Mouse (Mus musculus) A20 (cell line): Measurements from ENCODE around the gene Paqr7.
"Not testable (repeated sequence)": the region's sequence is repeated elsewhere in the genome, so short reads cannot be mapped to it uniquely, and the experiment has no call there.

Experiments
- DNase-seq: peaks from one replicate; pipeline ENCODE4 v3.0.0-alpha.2; 2011; ENCODE audit warnings: low read depth, low spot score

Paqr7 gene

GRCm38 (mm10) chr4:134498983-134499382, 2.5 kb downstream of the Paqr7 start:
- not testable (repeated sequence) for DNase-seq

GRCm38 (mm10) chr4:134501095-134501494, 4.6 kb downstream of the Paqr7 start:
- no peak for DNase-seq

DNA sequence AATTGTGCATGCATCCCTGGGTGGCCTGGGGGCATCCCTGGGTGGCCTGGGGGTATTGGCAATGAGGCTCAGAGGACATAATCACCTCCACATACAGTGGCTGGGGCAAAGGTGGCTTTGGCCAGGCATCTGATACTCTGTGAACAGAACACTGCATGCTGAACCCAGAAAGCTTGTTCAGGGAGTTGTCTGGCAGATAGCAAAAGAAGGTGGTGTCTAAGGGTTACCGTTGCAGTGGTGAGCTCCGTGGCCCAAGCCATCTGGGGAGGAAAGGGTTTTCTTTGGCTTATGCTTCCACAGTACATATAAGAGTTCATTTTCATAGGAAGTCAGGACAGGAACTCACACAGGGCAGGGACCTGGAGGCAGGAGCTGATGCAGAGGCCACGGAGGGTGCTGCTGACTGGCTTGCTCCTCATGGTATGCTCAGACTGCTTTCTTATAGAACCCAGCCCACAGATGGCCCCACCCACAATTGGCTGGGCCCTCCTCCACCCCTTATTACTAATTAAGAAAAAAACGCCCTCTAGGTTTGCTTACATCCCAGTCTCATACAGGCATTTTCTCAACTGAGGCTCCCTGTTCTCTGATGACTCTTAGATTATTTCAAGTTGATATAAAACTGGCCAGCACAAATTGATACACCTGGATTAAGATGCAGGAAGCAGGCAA, 7.3 kb downstream of the Paqr7 start:
- no peak for DNase-seq

DNA sequence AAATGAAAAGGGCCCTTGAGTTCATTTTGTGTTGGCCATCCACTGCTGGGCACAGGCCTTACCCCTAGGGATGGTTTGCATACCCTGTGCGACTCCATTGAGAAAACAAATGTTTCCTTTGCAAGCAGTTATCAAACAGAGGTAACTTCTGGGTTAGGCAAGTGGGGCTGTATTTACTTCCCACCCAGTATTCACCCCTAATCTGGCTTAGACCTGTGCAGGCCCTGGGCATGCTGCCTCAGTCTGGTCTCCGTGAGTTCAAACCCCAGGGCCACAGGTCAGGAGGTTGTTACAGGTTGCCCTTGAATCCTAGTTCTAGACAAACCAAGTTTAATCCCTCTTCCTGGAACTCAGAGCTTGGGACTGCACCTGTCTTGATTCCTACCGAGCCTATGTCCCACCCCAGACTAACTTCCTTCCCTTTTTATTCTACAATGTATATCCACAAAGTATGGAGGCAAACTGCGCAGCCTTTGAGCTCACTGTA, 8.8 kb downstream of the Paqr7 start:
- no peak for DNase-seq

DNA sequence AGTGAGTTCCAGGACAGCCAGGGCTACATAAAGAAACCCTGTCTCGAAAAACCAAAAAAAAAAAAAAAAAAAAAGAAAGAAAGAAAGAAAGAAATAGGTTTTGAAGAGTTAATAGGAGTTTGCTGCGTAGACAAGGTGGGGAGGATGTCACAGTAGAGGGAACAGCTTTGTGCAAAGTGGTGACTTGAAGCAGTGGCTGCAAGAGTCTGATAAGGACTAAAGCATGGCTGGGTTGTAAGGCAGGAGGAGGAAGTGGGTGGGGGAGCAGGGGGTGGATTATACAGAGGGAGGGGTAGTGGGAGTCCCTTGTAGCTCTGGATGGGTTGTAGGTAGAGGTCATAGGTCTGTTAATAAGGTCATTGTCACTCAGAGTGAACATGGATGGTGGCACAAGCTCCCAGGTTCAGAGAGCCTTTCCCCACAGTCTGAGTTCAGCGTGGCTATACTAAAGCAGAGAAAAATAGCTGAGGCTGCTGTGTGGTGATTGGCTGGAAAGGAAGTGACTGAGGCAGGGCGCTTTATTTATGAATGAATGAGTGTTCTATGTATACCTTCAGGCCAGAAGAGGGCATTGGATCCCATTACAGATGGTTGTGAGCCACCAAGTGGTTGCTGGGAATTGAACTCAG, 9.6 kb downstream of the Paqr7 start:
- DNase-seq = no peak

GRCm38 (mm10) chr4:134506713-134507112, 10.2 kb downstream of the Paqr7 start:
- DNase-seq = no peak

- DNase-seq = no peak
These were observed 13.9 kb downstream of the Paqr7 start for GRCm38 (mm10) chr4:134510396-134510795.

DNA sequence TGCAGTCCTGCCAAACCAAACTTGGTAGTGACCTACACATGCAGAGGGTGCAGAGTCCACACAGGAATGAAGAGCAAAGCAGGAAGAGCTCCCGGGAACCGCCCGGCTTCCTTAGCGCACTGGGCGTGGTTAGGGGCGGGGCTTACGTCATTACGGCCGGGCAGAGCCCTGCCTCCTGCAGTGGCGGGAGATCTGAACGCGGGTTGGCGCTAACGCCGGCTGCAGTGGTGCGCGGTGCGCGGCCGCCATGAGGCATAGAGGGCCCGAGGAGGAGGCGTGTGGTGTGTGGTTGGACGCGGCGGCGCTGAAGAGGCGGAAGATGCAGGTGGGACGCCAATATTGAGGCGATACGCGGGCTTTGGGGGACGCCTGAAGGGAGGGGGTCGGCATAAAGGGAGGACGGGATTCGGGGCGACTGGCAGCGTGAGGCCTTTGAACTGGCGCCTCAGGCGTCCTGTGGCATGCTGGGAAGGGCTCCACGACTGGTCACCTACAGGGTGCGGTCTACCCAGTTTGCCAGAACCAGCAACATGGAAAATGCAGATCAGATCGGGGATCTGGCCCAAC, 14.4 kb downstream of the Paqr7 start, which contains the start of gene Aunip:
Gene Aunip (plus strand): TSS at position 155 of the 567 bp plus-strand sequence.
- peak; percentile 94 for DNase-seq

DNA sequence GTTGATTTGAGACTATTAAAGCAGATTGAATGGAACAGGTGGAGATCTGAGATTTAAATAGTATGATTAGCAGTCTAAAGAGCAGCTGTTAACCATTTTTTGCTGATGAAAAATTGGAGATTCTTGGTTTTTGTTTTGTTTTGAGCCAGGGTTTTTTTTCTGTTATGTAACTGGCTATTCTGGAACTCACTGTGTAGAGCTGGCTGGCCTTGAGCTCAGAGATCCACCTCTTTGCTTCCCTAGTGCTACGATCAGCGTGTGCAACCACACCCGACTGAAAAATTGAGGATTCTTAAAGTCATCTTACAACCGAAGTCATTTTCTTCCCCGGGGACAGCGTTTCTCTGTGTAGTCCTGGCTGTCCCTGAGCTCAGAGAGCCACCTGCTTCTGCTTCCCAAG, 15.2 kb downstream of the Paqr7 start:
- no peak for DNase-seq

DNA sequence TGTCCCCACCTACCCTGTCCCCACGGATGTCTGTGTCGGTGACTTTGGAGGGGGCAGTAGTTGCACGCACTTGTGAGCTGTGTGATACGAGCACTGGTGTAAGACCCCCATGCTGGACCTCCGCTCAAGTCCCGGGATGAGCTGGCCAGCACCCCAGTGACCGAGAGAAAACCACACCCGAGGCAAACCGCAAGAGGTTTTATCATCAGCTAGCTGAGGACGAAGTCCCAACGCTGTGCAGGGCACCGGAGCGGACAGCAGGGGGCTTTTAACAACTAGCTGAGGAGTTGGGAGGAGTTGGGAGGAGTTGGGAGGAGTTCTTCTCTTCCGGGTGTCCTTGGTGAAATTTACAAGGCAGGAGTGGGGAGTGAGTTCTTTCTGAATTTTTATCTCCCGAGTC, 16.3 kb downstream of the Paqr7 start:
- no peak for DNase-seq

GRCm38 (mm10) chr4:134514309-134514930, 17.9 kb downstream of the Paqr7 start:
- DNase-seq = no peak

DNA sequence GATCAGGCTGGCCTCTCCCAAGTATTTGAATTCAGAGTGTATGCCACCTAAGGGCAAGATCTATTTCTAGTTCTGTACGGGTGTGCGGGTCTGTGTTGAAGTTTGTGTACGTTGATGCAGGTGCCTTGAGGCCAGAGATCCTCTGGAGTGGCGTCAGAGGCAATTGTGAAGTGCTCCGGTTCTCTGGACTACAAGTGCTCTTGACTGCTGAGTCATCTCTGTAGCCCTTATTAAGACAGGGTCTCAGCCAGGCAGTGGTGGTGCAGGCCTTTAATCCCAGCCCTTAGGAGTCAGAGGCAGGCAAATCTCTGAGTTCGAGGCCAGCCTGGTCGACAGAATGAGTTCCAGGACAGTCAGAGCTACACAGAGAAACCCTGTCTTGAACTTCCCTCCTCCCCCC, 19.1 kb downstream of the Paqr7 start:
- DNase-seq = no peak

DNA sequence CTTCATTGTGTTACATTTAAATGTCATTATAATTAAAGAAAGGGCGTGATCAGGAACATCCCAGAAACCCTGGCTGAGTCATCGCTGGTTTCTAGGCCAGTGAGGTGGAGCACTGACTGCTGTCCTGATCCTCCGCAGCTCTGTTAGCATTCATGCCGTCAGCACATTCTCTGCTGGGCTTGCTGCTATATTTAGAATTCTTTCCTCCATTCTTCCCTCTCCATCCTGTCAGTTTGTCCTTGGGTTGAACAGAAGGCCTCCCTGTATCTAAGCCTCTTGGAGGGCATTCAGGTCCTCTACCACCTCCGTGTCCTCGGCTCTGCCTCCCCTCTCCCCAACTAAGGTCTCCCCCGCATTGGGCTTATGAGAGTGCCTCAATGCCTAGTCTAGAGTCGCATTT, 20.5 kb downstream of the Paqr7 start:
- DNase-seq = no peak

DNA sequence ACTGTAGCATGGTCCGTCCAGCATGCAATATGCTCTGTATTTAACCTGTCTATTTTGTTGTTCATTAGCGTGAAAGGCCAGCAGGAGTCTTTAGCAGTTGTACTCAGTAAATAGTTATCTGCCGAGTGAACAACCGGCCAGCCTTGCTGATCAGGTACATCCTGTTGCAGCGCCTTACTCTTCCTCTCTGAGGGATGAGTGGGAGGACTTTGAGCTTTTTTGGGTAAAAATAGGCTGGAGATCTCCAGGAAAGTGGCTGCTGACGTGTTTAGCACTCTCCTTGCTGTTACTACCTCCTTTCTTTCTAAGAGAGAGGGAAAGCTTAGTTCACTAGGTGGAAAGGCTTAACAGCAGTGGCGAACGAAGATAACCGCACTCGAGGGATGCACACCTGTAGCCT, 21.2 kb downstream of the Paqr7 start:
- DNase-seq = no peak

- no peak for DNase-seq
These were observed 22.0 kb downstream of the Paqr7 start for GRCm38 (mm10) chr4:134518541-134518940.

DNA sequence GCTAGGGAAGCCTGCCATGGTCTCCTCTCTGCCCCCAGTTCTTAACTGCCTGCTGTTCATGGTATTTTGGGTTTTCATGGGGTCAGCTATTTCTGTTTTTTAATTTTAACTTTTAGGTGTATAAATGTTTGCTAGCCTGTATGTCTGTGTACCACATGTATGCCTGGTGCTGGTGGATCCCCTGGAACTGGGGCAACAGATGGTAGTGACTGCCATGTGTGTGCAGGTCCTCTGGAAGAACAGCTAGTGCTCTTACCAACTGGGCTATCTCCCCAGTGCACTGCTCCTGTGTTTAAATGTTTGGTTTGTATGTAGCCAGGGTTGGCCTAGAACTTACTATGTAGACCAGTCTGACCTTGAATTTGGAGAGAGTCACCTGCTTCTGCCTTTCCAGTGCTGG, 22.8 kb downstream of the Paqr7 start:
- DNase-seq = no peak

DNA sequence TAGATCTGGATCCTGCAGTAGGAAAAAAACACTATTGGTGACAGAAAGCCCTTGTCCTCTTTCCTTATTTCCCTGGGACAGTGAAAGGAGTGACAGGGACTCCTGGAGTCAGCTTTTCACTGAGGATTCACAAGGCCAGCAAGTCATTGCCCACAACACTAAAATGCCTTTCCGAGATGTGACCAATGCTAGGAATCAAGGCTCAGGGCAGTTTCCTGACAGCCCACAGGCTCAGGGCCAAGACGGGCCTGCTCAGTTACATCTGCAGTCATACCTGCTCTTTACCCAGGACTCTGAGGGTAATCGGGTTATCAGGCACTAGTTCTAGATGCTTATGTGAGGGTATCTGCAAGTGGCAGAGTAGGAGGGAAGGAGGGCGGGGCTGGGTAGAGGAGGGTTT, 26.9 kb downstream of the Paqr7 start:
- DNase-seq = no peak

DNA sequence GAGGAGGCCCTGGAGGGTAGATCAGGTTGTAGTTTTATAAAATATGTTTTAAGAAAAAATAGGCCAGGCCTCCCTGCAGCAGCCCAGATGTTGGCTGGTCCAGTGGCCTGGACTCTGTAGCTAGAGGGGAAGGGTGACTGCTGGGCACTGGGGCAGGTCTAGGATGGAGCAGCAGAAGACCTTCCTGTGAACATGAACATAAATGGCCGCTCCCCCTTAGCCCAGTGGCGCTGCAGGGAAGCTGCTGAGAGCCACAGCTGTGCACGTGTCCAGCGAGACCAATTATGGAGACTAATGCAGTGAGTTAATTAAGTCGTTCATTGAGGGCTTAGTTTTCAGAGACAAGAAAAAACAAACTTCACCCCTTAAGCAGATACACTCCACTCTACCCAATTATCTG, 29.3 kb downstream of the Paqr7 start:
- DNase-seq = no peak

GRCm38 (mm10) chr4:134526220-134526619, 29.7 kb downstream of the Paqr7 start:
- DNase-seq = no peak

- no peak for DNase-seq
These were observed 36.4 kb downstream of the Paqr7 start for GRCm38 (mm10) chr4:134532928-134533327.

GRCm38 (mm10) chr4:134533421-134533820, 36.9 kb downstream of the Paqr7 start:
- DNase-seq = no peak

GRCm38 (mm10) chr4:134534124-134534886, 37.8 kb downstream of the Paqr7 start:
- DNase-seq = peak; percentile 82
